9 mouse cellular contexts compared by ENCODE assay signal in the genomic region with DNA sequence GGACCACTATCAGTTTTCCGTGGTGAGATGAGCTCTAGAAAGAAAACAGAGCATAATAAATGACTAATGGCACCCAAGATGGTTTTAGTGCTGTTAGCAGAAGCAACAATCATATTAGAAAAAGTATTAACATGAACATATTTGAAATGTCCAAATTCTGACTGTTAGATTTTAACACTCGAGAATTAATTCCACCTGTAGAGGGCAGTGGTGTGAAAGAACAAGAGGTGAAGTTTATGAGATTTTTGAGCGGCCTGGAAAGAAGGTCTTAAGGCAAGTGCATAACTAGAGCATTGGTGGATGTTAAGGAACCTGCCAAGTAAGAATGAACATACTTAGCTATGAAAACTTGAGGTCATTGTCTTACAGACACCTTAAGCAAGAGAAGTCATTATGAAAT. TPM values are rescaled to one million over a fixed set of nuclear protein-coding genes. Genes with fewer than 3 reads are reported as not detected.
DNase-seq lines count a peak whose midpoint lies in the region; ATAC-seq and TF ChIP-seq lines count a peak whose summit lies in the region.
"Had no signal": no experiment of that assay in that cellular context is flagged by ENCODE, and none has a peak within 500 bp of the region (broad histone marks: within the 10 kb centered on the region; RNA-seq: fewer than 3 reads in every experiment).

No protein-coding gene starts in this region.

- H3K9me3 ChIP-seq in kidney, postnatal 0 days (replicated peaks; ENCODE audit: low read length) = no peaks in the 10 kb centered on the region
- H3K9me3 ChIP-seq in ES-E14 (ENCODE audit: control insufficient read depth, insufficient read depth, low read depth, low read length) = no peaks in the 10 kb centered on the region

- H3K27ac ChIP-seq in kidney, postnatal 0 days = no peak overlapping the region
- no peak overlapping the region for H3K27ac ChIP-seq in ES-E14 (ENCODE audit: insufficient read depth, low read depth, low read length, poor library complexity, severe bottlenecking)
- H3K27ac ChIP-seq: embryonic facial prominence, embryonic 12.5 days had no signal

- no peak for ATAC-seq in kidney, postnatal 0 days (replicated peaks; ENCODE audit: low FRiP score, low read depth)
- ATAC-seq: intestine, embryonic 16.5 days had no signal

- H3K36me3 ChIP-seq in kidney, postnatal 0 days (ENCODE audit: insufficient read depth, low read length) = no peaks in the 10 kb centered on the region
- H3K36me3 ChIP-seq in ES-E14 (ENCODE audit: control insufficient read depth, insufficient read depth, low read length, poor library complexity, severe bottlenecking) = no peaks in the 10 kb centered on the region
- H3K36me3 ChIP-seq: embryonic facial prominence, embryonic 12.5 days had no signal

- no peaks in the 10 kb centered on the region for H3K4me1 ChIP-seq in kidney, postnatal 0 days (replicated peaks; ENCODE audit: insufficient read depth, low read length)
- H3K4me1 ChIP-seq in ES-E14 (ENCODE audit: control insufficient read depth in 2 of 2, insufficient read depth in 2 of 2, low read length in 2 of 2, poor library complexity in 1 of 2) = no peaks in the 10 kb centered on the region
- H3K4me1 ChIP-seq: embryonic facial prominence, embryonic 12.5 days had no signal

- H3K4me3 ChIP-seq in kidney, postnatal 0 days (replicated peaks; ENCODE audit: low read depth, low read length) = no peak overlapping the region
- H3K4me3 ChIP-seq in ES-E14 (ENCODE audit: insufficient read depth in 1 of 2, low read depth in 1 of 2, low read length in 2 of 2, poor library complexity in 1 of 2, severe bottlenecking in 1 of 2) = no peak overlapping the region
- H3K4me3 ChIP-seq: embryonic facial prominence, embryonic 12.5 days had no signal

- peak; percentile 65 for TF ChIP-seq CTCF in kidney, postnatal 0 days (IDR thresholded peaks at IDR 0.05; ENCODE audit: low read depth)

- 15% methylated on average over 3 of the region's 3 CpGs for WGBS in kidney, postnatal 0 days

- H3K9ac ChIP-seq in kidney, postnatal 0 days (ENCODE audit: low read depth, low read length) = no peak overlapping the region
- H3K9ac ChIP-seq in ES-E14 (ENCODE audit: insufficient read depth, low read depth, low read length, poor library complexity, severe bottlenecking) = no peak overlapping the region
- H3K9ac ChIP-seq: embryonic facial prominence, embryonic 12.5 days had no signal

- H3K4me2 ChIP-seq in kidney, postnatal 0 days (ENCODE audit: low read length) = no peak overlapping the region
- H3K4me2 ChIP-seq: embryonic facial prominence, embryonic 12.5 days had no signal

- no peaks in the 10 kb centered on the region for H3K27me3 ChIP-seq in kidney, postnatal 0 days (ENCODE audit: insufficient read depth, low read length)
- H3K27me3 ChIP-seq: embryonic facial prominence, embryonic 12.5 days had no signal

- peak; percentile 64 for DNase-seq in kidney, postnatal 0 days (ENCODE audit: low spot score)
- DNase-seq in kidney, adult 18-20 months = no peak
- peak; percentile 75 for DNase-seq in CD4-positive, CD25-positive, alpha-beta regulatory T cell, adult 2 months (ENCODE audit: low read depth, low spot score)
- peak; percentile 37 for DNase-seq in ES-E14 (ENCODE audit: low read depth, low spot score)
- peak; percentile 82 for DNase-seq in induced T-regulatory cell, adult 2 months (ENCODE audit: low read depth)
- no peak for DNase-seq in frontal cortex, postnatal 10 days (ENCODE audit: low spot score in 2 of 2)
- no peak for DNase-seq in right cerebral cortex, postnatal 25 days

- in situ Hi-C loops in ES-E14 (cut with MboI; ENCODE audit: low sequenced_read_pairs in 2 of 2, unreplicated experiment in 2 of 2) = no loop called here

TF ChIP-seq in ES-E14, 5 proteins besides CTCF, POLR2A, EP300 and RAD21:
- TF ChIP-seq ZC3H11A (IDR thresholded peaks at IDR 0.05; ENCODE audit: borderline replicate concordance, low read depth, low read length) = no peak
- no peak for TF ChIP-seq HCFC1 (IDR thresholded peaks at IDR 0.05; ENCODE audit: borderline replicate concordance, insufficient read depth, low read length)
- no peak for TF ChIP-seq CHD2 (IDR thresholded peaks at IDR 0.05; ENCODE audit: low read depth, low read length)
- TF ChIP-seq MAFK (IDR thresholded peaks at IDR 0.05; ENCODE audit: insufficient read depth, low read depth, low read length) = no peak
- TF ChIP-seq ZNF384 (IDR thresholded peaks at IDR 0.05; ENCODE audit: low read depth, low read length) = no peak

RNA-seq across cellular contexts. Expression of a gene that starts 6.7 kb away (rescaled TPM):
- polyA plus RNA-seq in kidney, postnatal 0 days (2015; fragmentation: Nextera tagmentation; extraction: Ambion mirVana) = 3.3 and 3.5 TPM in 2 replicates
- total RNA-seq in ES-E14 (2012; rRNA removed) = 1.4 and 1.8 TPM in 2 replicates

RNA-seq across cellular contexts. Expression of a gene that starts 23.3 kb away (rescaled TPM):
- polyA plus RNA-seq in kidney, postnatal 0 days (2015; fragmentation: Nextera tagmentation; extraction: Ambion mirVana) = 11.8 and 12.9 TPM in 2 replicates
- 5.1 and 5.7 TPM in 2 replicates for total RNA-seq in ES-E14 (2012; rRNA removed)

RNA-seq across cellular contexts. Expression of a gene that starts 39.7 kb away (rescaled TPM):
- 20.7 and 22.2 TPM in 2 replicates for polyA plus RNA-seq in kidney, postnatal 0 days (2015; fragmentation: Nextera tagmentation; extraction: Ambion mirVana)
- total RNA-seq in ES-E14 (2012; rRNA removed) = 53.9 and 65.9 TPM in 2 replicates

RNA-seq across cellular contexts. Expression of a gene that starts 47.8 kb away (rescaled TPM):
- polyA plus RNA-seq in kidney, postnatal 0 days (2015; fragmentation: Nextera tagmentation; extraction: Ambion mirVana) = 1,052 and 1,143 TPM in 2 replicates
- total RNA-seq in ES-E14 (2012; rRNA removed) = 3,358 and 4,390 TPM in 2 replicates

RNA-seq across cellular contexts. Expression of a gene that starts 52.9 kb away (rescaled TPM):
- 0.29 and 0.32 TPM in 2 replicates for polyA plus RNA-seq in kidney, postnatal 0 days (2015; fragmentation: Nextera tagmentation; extraction: Ambion mirVana)
- total RNA-seq in ES-E14 (2012; rRNA removed) = 4.4 and 6.9 TPM in 2 replicates

Comparison
In these comparisons a context has a peak if more than half of its experiments do, and no peak if none do; other contexts are left out.
1. DNase-seq: peak in kidney, postnatal 0 days (single experiment), CD4-positive, CD25-positive, alpha-beta regulatory T cell, adult 2 months (single experiment), ES-E14 (single experiment) and induced T-regulatory cell, adult 2 months (single experiment); none in kidney, adult 18-20 months (single experiment), frontal cortex, postnatal 10 days (0 of 2) and right cerebral cortex, postnatal 25 days (single experiment).